Mouse (Mus musculus) kidney, adult 9 months (tissue): Measurements from ENCODE around the gene Zfp84.
A peak's percentile ranks its signal among the peaks of the same experiment; 100 is the strongest.
"Not testable (repeated sequence)": the region's sequence is repeated elsewhere in the genome, so short reads cannot be mapped to it uniquely, and the experiment has no call there.

Source experiments
- DNase-seq: peaks from one replicate; pipeline ENCODE4 v3.0.0; 2022

Gene Zfp84

GRCm38 (mm10) chr7:29768090-29768900 is at the start of gene Zfp84:
TSS of gene Zfp84 (plus strand) at chr7:29768552.
- DNase-seq = peak; percentile 97

GRCm38 (mm10) chr7:29725461-29726142 is 42.8 kb upstream of the Zfp84 start:
- DNase-seq = not testable (repeated sequence)

- DNase-seq = not testable (repeated sequence)
Observed at GRCm38 (mm10) chr7:29726860-29727259, 41.5 kb upstream of the Zfp84 start, which contains the start of gene Catsperg2. TSS of gene Catsperg2 (minus strand) at chr7:29727032.

- peak; percentile 20 for DNase-seq
Observed at GRCm38 (mm10) chr7:29728055-29728454, 40.3 kb upstream of the Zfp84 start.

- DNase-seq = no peak
Observed at GRCm38 (mm10) chr7:29742258-29742657, 26.1 kb upstream of the Zfp84 start.

- DNase-seq = no peak
Observed at GRCm38 (mm10) chr7:29760476-29760875, 7.9 kb upstream of the Zfp84 start.

GRCm38 (mm10) chr7:29764702-29765101 is 3.6 kb upstream of the Zfp84 start:
- no peak for DNase-seq

- peak; percentile 89 for DNase-seq
Observed at GRCm38 (mm10) chr7:29767058-29767686, 1.2 kb upstream of the Zfp84 start.

GRCm38 (mm10) chr7:29768980-29769379 is 628 bp downstream of the Zfp84 start:
- peak; percentile 22 for DNase-seq

- DNase-seq = no peak
Observed at GRCm38 (mm10) chr7:29773503-29773902, 5.2 kb downstream of the Zfp84 start.

- peak; percentile 35 for DNase-seq
Observed at GRCm38 (mm10) chr7:29774371-29774770, 6.0 kb downstream of the Zfp84 start.

GRCm38 (mm10) chr7:29776568-29776967 is 8.2 kb downstream of the Zfp84 start:
- no peak for DNase-seq

GRCm38 (mm10) chr7:29777372-29777771 is 9.0 kb downstream of the Zfp84 start:
- DNase-seq = no peak

- peak; percentile 81 for DNase-seq
Observed at GRCm38 (mm10) chr7:29783871-29784551, 15.7 kb downstream of the Zfp84 start, which contains the start of gene Zfp30. TSS of gene Zfp30 (plus strand) at chr7:29783998.

GRCm38 (mm10) chr7:29785023-29785422 is 16.7 kb downstream of the Zfp84 start:
- no peak for DNase-seq

GRCm38 (mm10) chr7:29785888-29786287 is 17.5 kb downstream of the Zfp84 start:
- no peak for DNase-seq

- no peak for DNase-seq
Observed at GRCm38 (mm10) chr7:29792906-29793305, 24.6 kb downstream of the Zfp84 start.

GRCm38 (mm10) chr7:29807046-29807445 is 38.7 kb downstream of the Zfp84 start:
- no peak for DNase-seq

GRCm38 (mm10) chr7:29812244-29812643 is 43.9 kb downstream of the Zfp84 start:
- no peak for DNase-seq

GRCm38 (mm10) chr7:29814381-29814780 is 46.0 kb downstream of the Zfp84 start:
- no peak for DNase-seq

GRCm38 (mm10) chr7:29815061-29815784 is 46.9 kb downstream of the Zfp84 start:
- no peak for DNase-seq

GRCm38 (mm10) chr7:29815910-29816429 is 47.6 kb downstream of the Zfp84 start, which contains the start of gene Zfp790:
TSS of gene Zfp790 (plus strand) at chr7:29816114.
- peak; percentile 95 for DNase-seq
